Mouse (Mus musculus) kidney, postnatal 0 days (tissue): ENCODE data around the gene Zfp593. TPM values are rescaled to one million over a fixed set of nuclear protein-coding genes. Genes with fewer than 3 reads are reported as not detected.

Source experiments
- ATAC-seq: fragments of 200-750 bp; cut with Nextera tagmentation; replicated peaks from 2 replicates; pipeline ENCODE4 v1.8.0; 2017; ENCODE audit warnings: low read depth, moderate number of reproducible peaks, moderate TSS enrichment, moderate library complexity; ENCODE audit not compliant: low FRiP score
- DNase-seq: peaks from one replicate; pipeline ENCODE4 v3.0.0-alpha.2; 2016; ENCODE audit warnings: low spot score
- H3K27ac ChIP-seq: fragments of 300-500 bp; sonication (generic); 2 replicates; pipeline ENCODE4 v1.5.1; 2014; ENCODE audit warnings: mild to moderate bottlenecking
- H3K27me3 ChIP-seq: fragments of 300-500 bp; sonication (generic); 2 replicates; pipeline ENCODE4 v1.6.1; 2014; ENCODE audit warnings: low read length, mixed read lengths; ENCODE audit not compliant: insufficient read depth
- H3K36me3 ChIP-seq: fragments of 300-500 bp; sonication (generic); 2 replicates; pipeline ENCODE4 v1.6.1; 2014; ENCODE audit warnings: low read length, mixed read lengths; ENCODE audit not compliant: insufficient read depth
- H3K4me1 ChIP-seq: fragments of 300-500 bp; sonication (generic); replicated peaks from 2 replicates; pipeline ENCODE4 v1.6.1; 2014; ENCODE audit warnings: antibody characterized with exemption, low read length, mixed read lengths; ENCODE audit not compliant: insufficient read depth
- H3K4me2 ChIP-seq: fragments of 300-500 bp; sonication (generic); 2 replicates; pipeline ENCODE4 v1.6.1; 2014; ENCODE audit warnings: mild to moderate bottlenecking, low read length, moderate library complexity, mixed read lengths
- H3K4me3 ChIP-seq: fragments of 300-500 bp; sonication (generic); replicated peaks from 2 replicates; pipeline ENCODE4 v1.5.1; 2014; ENCODE audit warnings: low read depth, low read length
- H3K9ac ChIP-seq: fragments of 300-500 bp; sonication (generic); 2 replicates; pipeline ENCODE4 v1.6.1; 2014; ENCODE audit warnings: low read depth, low read length
- H3K9me3 ChIP-seq: fragments of 300-500 bp; sonication (generic); replicated peaks from 2 replicates; pipeline ENCODE4 v1.6.1; 2016; ENCODE audit warnings: low read length, inconsistent platforms, mixed read lengths
- CTCF ChIP-seq: IDR thresholded peaks from 2 replicates; pipeline ENCODE4 v1.5.1; 2016; ENCODE audit warnings: antibody characterized with exemption, low read depth, mild to moderate bottlenecking, moderate library complexity
- WGBS: fragments of 180-500 bp; shearing (Covaris S2); extraction: QIAGEN DNeasy Blood & Tissue Kit; methylation state at CpG from one replicate; pipeline ENCODE4 v1.1.7; 2014; 5-methylcytosine and 5-hydroxymethylcytosine counted together
- polyA plus RNA-seq: library from polyadenylated mRNA; unstranded; fragments of >200 nt; fragmentation: Nextera tagmentation; extraction: Ambion mirVana; gene quantifications from 2 replicates; pipeline ENCODE4 v1.2.1, GENCODE M21; 2015

Zfp593 gene
- polyA plus RNA-seq, 1 experiment from 2014 or later = 16.3 TPM

DNA sequence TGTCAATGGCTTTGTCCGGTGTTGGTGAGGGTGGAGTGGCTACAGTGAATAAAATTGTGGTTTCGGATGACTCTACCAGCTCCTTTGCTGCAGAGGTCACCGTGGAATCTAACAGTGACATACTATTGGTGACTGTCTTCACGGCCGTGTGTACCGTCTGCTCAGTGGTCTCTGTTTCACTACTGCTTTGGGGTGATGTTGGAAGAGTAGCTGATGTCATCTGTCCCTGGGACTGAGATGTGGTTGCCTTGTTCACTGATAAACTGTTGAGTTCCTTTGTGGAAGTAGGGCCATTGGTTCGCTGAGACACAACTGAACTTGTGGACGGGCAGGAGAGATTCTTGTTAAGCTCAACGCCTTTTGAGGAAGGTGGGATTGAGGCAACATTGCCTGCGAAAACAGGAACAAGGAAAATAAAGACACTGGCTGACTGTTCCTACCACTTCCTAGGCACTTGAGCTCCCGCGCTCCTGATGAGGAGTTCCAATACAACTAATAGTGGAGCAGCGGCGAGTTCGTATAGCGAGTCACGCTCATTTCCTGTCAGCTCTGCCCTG is 42.0 kb downstream of the Zfp593 start:
- H3K27me3 ChIP-seq = no peaks in the 10 kb centered on the region
- H3K4me2 ChIP-seq = no peak overlapping the region
- no peaks in the 10 kb centered on the region for H3K9me3 ChIP-seq
- H3K27ac ChIP-seq = no peak overlapping the region
- no peak for TF ChIP-seq CTCF
- no peaks in the 10 kb centered on the region for H3K36me3 ChIP-seq
- DNase-seq = no peak
- H3K4me1 ChIP-seq = no peaks in the 10 kb centered on the region
- ATAC-seq = no peak
- H3K4me3 ChIP-seq = no peak overlapping the region
- 66% methylated on average over 17 of the region's 17 CpGs for WGBS
- no peak overlapping the region for H3K9ac ChIP-seq

DNA sequence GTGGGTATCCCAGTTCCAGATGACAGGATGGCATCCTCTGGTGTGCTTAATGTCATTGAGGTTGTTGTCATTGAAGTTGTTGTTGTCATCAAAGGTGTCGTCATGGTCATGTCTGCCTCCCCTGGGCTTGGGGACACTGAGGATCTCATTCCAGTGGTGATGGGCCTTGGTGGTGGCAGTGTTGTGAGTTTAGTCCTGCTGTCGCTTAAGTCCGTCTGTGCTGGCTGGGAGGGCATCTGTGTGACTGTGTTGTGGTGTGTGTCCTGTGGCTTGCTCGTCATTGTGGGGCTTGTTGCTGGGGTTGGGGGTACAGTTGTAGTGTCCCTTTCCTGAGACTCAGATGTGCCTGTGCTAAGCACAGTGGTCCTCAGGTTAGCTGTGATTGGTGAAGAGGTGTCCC is 42.5 kb downstream of the Zfp593 start, which contains the start of gene Gm7534:
Gene Gm7534, minus strand, starts transcription at position 101 of the 400 bp plus-strand sequence.
- Histone ChIP-seq H3K9ac (no peak within 1 kb of the TSS), H3K9me3 (no peaks in the 10 kb centered on the region), H3K4me3 (no peak within 1 kb of the TSS), H3K4me2 (no peak within 1 kb of the TSS), H3K36me3 (no peaks in the 10 kb centered on the region), H3K4me1 (no peaks in the 10 kb centered on the region), H3K27me3 (no peaks in the 10 kb centered on the region), H3K27ac (no peak within 1 kb of the TSS)
- no peak for DNase-seq
- TF ChIP-seq CTCF = no peak
- ATAC-seq = no peak
- WGBS = 97% methylated on average over 4 of the region's 4 CpGs

DNA sequence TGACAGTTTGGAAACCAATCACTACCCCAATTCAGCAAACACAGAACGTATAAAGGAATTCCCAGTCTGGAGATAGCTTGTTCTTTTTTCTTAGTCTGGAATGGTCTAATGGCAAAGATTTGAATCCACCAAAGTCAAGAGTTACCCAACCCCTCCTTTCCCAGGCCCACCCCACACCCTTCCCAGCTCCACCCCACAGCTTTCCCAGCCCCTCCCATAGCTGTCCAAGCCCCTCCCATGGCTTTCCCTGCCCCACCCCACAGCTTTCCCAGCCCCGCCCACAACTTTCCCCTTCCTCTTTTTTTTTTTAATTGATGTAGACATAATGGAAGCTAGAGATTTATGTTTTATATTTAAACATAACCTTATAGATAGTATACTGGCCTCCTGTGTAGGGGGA is 46.0 kb downstream of the Zfp593 start:
- Histone ChIP-seq H3K9me3 (no peaks in the 10 kb centered on the region), H3K9ac (no peak overlapping the region), H3K27ac (no peak overlapping the region), H3K27me3 (no peaks in the 10 kb centered on the region), H3K4me2 (no peak overlapping the region), H3K4me1 (no peaks in the 10 kb centered on the region), H3K36me3 (no peaks in the 10 kb centered on the region), H3K4me3 (no peak overlapping the region)
- 80% methylated on average over 2 of the region's 2 CpGs for WGBS
- no peak for DNase-seq
- ATAC-seq = no peak
- TF ChIP-seq CTCF = no peak

Other genes starting within 250 kb of the Zfp593 start
- gene Dhdds, start 244.7 kb downstream of the Zfp593 start, polyA plus RNA-seq = 35.3 and 36.9 TPM in 2 replicates
- 0.04 TPM in 1 of 2 replicates, not detected in the other for gene Lin28a, start 226.8 kb downstream of the Zfp593 start, polyA plus RNA-seq
- not detected in 2 replicates for gene Zfp683, start 191.8 kb downstream of the Zfp593 start, polyA plus RNA-seq
- 2.8 and 6.1 TPM in 2 replicates for gene Crybg2, start 184.8 kb downstream of the Zfp593 start, polyA plus RNA-seq
- 14.7 and 18.9 TPM in 2 replicates for gene Cd52, start 150.5 kb downstream of the Zfp593 start, polyA plus RNA-seq
- gene Ubxn11, start 143.0 kb downstream of the Zfp593 start, polyA plus RNA-seq = 7.6 and 7.8 TPM in 2 replicates
- 452 and 455 TPM in 2 replicates for gene Sh3bgrl3, start 116.8 kb downstream of the Zfp593 start, polyA plus RNA-seq
- 168 and 176 TPM in 2 replicates for gene Cep85, start 58.5 kb downstream of the Zfp593 start, polyA plus RNA-seq
- 0.20 and 0.22 TPM in 2 replicates for gene Gm7534, start 42.6 kb downstream of the Zfp593 start, polyA plus RNA-seq
- gene Catsper4, start 18.2 kb downstream of the Zfp593 start, polyA plus RNA-seq = 0.41 and 0.42 TPM in 2 replicates
- gene Cnksr1, start 7.2 kb downstream of the Zfp593 start, polyA plus RNA-seq = 8.3 and 9.2 TPM in 2 replicates
- 0.08 and 0.29 TPM in 2 replicates for gene E130218I03Rik, start 1.9 kb downstream of the Zfp593 start, polyA plus RNA-seq
- gene Gm30191, start 1.3 kb upstream of the Zfp593 start, polyA plus RNA-seq = not detected in 2 replicates
- gene Grrp1, start 8.5 kb upstream of the Zfp593 start, polyA plus RNA-seq = 10.8 and 12.3 TPM in 2 replicates
- gene Pdik1l, start 42.3 kb upstream of the Zfp593 start, polyA plus RNA-seq = 12.5 and 14.1 TPM in 2 replicates
- 2.4 and 2.7 TPM in 2 replicates for gene Trim63, start 69.5 kb upstream of the Zfp593 start, polyA plus RNA-seq
- gene Slc30a2, start 97.6 kb upstream of the Zfp593 start, polyA plus RNA-seq = 0.48 and 0.82 TPM in 2 replicates
- gene Extl1, start 138.3 kb upstream of the Zfp593 start, polyA plus RNA-seq = 0.70 and 0.86 TPM in 2 replicates
- 22.7 and 24.4 TPM in 2 replicates for gene Pafah2, start 150.7 kb upstream of the Zfp593 start, polyA plus RNA-seq
- gene Stmn1, start 222.7 kb upstream of the Zfp593 start, polyA plus RNA-seq = 926 and 1,019 TPM in 2 replicates